Mouse (Mus musculus) kidney, embryonic 16.5 days (tissue): Measurements from ENCODE around the gene Plscr5. TPM values are rescaled to one million over a fixed set of nuclear protein-coding genes. Genes with fewer than 3 reads are reported as not detected.
"Not testable (repeated sequence)": the region's sequence is repeated elsewhere in the genome, so short reads cannot be mapped to it uniquely, and the experiment has no call there.

ENCODE experiments used
- ATAC-seq: fragments of 200-750 bp; cut with Nextera tagmentation; 2 replicates; pipeline ENCODE4 v1.8.0; 2017; ENCODE audit warnings: moderate TSS enrichment; ENCODE audit not compliant: low FRiP score, low TSS enrichment
- H3K27ac ChIP-seq: fragments of 300-500 bp; sonication (generic); 2 replicates; pipeline ENCODE4 v1.5.1; 2014; ENCODE audit warnings: low read length
- H3K27me3 ChIP-seq: fragments of 300-500 bp; sonication (generic); 2 replicates; pipeline ENCODE4 v1.6.1; 2014; ENCODE audit warnings: low read length, control low read depth, mixed read lengths; ENCODE audit not compliant: insufficient read depth
- H3K36me3 ChIP-seq: fragments of 300-500 bp; sonication (generic); 2 replicates; pipeline ENCODE4 v1.6.1; 2014; ENCODE audit warnings: low read length, control low read depth, mixed read lengths; ENCODE audit not compliant: insufficient read depth
- H3K4me1 ChIP-seq: fragments of 300-500 bp; sonication (generic); 2 replicates; pipeline ENCODE4 v1.6.1; 2014; ENCODE audit warnings: low read length, control low read depth, mixed read lengths; ENCODE audit not compliant: insufficient read depth
- H3K4me2 ChIP-seq: fragments of 300-500 bp; sonication (generic); replicated peaks from 2 replicates; pipeline ENCODE4 v1.6.1; 2014; ENCODE audit warnings: low read depth, low read length
- H3K4me3 ChIP-seq: fragments of 300-500 bp; sonication (generic); 2 replicates; pipeline ENCODE4 v1.5.1; 2014; ENCODE audit warnings: mild to moderate bottlenecking, low read length
- H3K9ac ChIP-seq: fragments of 300-500 bp; sonication (generic); replicated peaks from 2 replicates; pipeline ENCODE4 v1.6.1; 2014; ENCODE audit warnings: low read length
- H3K9me3 ChIP-seq: fragments of 300-500 bp; sonication (generic); 2 replicates; pipeline ENCODE4 v1.6.1; 2016; ENCODE audit warnings: low read length, control low read depth
- WGBS: fragments of 180-500 bp; shearing (Covaris S2); extraction: QIAGEN DNeasy Blood & Tissue Kit; methylation state at CpG from one replicate; pipeline ENCODE4 v1.1.7; 2014; 5-methylcytosine and 5-hydroxymethylcytosine counted together
- polyA plus RNA-seq: library from polyadenylated mRNA; unstranded; fragments of >200 nt; fragmentation: Nextera tagmentation; extraction: Ambion mirVana; gene quantifications from 2 replicates; pipeline ENCODE4 v1.2.1, GENCODE M21; 2015

The Plscr5 gene
- polyA plus RNA-seq = not detected in 2 replicates

DNA sequence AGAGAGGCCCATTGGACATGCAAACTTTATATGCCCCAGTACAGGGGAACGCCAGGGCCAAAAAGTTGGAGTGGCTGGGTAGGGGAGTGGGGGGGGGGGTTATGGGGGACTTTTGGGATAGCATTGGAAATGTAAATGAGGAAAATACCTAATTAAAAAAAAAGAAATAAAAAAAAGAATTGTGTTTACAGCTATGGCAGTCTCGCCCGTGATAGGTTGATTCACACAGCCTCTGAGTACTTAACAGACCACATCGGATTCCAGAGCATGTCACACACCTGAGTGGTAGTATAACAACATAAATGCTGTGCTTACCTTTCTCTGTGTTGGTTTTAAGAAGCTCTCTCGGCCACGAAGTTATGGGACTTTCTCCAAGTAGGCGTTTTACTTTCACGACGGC is at the start of gene Plscr5:
Gene Plscr5, plus strand, starts transcription at position 301 of the 400 bp plus-strand sequence.
- H3K4me3 ChIP-seq, H3K36me3 ChIP-seq, H3K9me3 ChIP-seq, H3K9ac ChIP-seq, ATAC-seq, H3K27me3 ChIP-seq, H3K27ac ChIP-seq, H3K4me2 ChIP-seq, H3K4me1 ChIP-seq: not testable (repeated sequence)
- 69% methylated on average over 9 of the region's 9 CpGs for WGBS

DNA sequence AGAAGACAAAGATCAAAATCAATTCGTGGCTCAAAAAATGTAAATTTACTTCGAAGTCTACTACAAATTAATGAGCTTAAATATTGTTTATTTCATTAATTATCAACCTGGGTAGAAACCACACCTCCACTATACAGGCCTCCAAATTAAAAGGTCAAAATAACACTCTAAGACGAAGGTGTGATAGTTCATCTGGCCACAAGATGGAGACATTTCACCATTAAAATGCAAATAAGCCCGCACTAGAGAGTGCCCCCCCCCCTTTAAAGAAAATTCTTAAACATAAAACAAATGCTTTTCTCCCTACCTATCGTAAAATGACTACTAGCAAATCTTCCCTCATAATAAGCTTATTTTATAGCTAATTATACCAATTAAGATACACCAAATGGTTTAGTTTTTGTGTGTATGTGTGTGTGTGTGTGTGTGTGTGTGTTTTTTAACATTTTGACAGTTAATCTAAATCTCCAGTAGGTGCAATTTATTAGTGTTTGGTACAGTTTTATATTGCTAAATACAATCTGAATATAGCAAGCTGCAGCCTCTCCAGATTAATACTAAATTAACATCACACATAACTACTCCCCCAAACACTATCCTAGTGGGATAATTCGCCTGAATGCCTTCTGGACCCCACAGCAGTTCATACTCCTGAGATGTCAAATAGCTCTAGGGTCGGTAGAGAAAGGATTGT is 45.0 kb upstream of the Plscr5 start:
- Histone ChIP-seq H3K27me3 (no peaks in the 10 kb centered on the region), H3K9me3 (no peaks in the 10 kb centered on the region), H3K4me1 (no peaks in the 10 kb centered on the region), H3K4me2 (no peak overlapping the region), H3K27ac (no peak overlapping the region), H3K9ac (no peak overlapping the region), H3K36me3 (no peaks in the 10 kb centered on the region), H3K4me3 (no peak overlapping the region)
- WGBS = 23% methylated on average over 7 of the region's 7 CpGs
- ATAC-seq = peak; percentile 75; the same call in 1 of the 2 replicates

DNA sequence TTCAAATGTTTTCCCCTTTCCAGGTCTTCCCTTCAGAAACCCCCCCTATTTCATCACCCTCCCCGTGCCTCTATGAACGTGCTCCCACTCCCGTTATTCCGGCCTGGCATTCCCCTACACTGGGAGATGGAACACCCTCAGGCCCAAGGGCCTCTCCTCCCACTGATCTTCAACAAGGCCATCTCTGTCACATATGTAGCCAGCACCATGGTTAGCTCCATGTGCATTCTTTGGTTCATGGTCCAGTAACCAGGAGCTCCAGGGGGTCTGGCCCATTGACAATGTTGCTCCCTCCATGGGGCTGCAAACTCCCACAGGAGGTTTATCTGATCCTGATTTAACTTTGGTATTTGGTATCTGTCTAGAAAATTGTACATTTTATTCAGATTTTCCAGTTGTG is 30.5 kb upstream of the Plscr5 start:
- Histone ChIP-seq H3K9me3 (no peaks in the 10 kb centered on the region), H3K4me1 (no peaks in the 10 kb centered on the region), H3K4me2 (no peak overlapping the region), H3K9ac (no peak overlapping the region), H3K27me3 (no peaks in the 10 kb centered on the region), H3K27ac (no peak overlapping the region), H3K36me3 (no peaks in the 10 kb centered on the region), H3K4me3 (no peak overlapping the region)
- peak; percentile 78; the same call in 1 of the 2 replicates for ATAC-seq
- 68% methylated on average over 4 of the region's 4 CpGs for WGBS

DNA sequence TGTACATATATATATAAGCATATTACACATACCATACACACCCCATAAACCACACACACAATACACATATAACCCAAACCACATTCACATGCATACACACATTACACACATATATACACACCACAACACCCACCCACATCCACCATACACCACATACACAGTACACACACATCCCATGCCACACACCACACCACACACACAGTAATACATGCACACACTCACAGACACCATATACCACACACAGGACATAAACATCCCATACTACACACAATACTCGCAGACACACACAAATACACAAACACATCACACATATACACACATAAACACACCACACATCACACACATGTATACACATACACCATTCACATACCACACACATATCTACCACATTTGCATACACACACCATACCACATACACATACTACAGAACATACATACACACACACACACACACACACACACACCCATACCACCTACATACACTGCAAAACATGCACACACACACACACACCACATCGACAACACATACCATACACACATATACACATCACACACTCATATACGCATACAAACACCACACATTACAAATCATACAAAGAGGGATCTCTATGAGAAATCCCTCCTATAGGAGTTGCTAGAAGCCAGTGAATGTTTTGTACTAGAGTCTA is 19.3 kb upstream of the Plscr5 start:
- H3K27me3 ChIP-seq = no peaks in the 10 kb centered on the region
- no peaks in the 10 kb centered on the region for H3K9me3 ChIP-seq
- H3K9ac ChIP-seq = no peak overlapping the region
- H3K4me3 ChIP-seq = no peak overlapping the region
- ATAC-seq = no peak
- no peaks in the 10 kb centered on the region for H3K36me3 ChIP-seq
- H3K27ac ChIP-seq = no peak overlapping the region
- H3K4me1 ChIP-seq = no peaks in the 10 kb centered on the region
- WGBS = 87% methylated on average over 3 of the region's 3 CpGs
- no peak overlapping the region for H3K4me2 ChIP-seq

DNA sequence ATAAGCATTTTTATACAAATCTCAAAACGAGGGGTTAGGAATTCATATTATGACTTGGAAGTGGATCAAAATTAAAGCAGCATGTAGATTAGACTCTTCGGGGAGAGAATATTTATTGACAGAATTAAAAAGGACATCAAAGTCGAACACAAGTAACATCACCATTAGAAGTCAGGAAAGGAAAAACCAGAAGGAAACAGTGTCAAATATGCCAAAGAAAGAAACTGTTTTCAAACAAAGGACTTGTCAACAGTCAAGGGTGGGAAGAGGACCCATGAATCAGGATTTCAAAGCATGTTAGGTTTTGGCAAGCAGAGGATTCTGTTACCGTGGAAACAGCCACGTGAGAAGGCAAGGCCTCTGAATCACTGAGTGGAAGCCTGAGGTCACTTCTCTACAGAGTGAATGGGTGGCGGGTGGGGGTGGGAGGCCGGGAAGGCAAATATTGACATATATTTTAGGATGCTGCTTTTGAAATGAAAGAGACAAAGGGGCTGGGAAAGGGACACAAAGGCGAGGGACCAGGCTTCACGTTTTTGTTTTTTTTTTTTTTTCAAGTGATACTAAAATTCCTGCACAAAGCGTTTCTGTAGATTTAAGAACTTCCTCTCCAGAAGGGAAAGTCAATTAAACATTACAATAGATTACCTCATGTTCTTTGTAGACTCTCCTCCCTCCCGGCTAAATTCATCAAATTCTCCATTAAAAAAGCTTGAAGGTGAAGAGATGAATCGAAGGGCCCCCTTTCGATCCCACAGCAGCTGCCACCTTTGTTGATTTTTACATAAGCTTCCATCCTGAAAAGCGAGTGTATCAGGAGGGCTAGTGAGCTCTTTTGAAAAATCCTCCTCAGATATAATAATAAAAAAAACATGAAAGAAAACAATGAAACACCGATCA is 18.3 kb upstream of the Plscr5 start:
- no peaks in the 10 kb centered on the region for H3K27me3 ChIP-seq
- no peak overlapping the region for H3K27ac ChIP-seq
- no peak overlapping the region for H3K4me2 ChIP-seq
- no peaks in the 10 kb centered on the region for H3K36me3 ChIP-seq
- no peak overlapping the region for H3K4me3 ChIP-seq
- H3K9ac ChIP-seq = no peak overlapping the region
- no peaks in the 10 kb centered on the region for H3K9me3 ChIP-seq
- H3K4me1 ChIP-seq = no peaks in the 10 kb centered on the region
- 54% methylated on average over 15 of the region's 15 CpGs for WGBS
- ATAC-seq = no peak

DNA sequence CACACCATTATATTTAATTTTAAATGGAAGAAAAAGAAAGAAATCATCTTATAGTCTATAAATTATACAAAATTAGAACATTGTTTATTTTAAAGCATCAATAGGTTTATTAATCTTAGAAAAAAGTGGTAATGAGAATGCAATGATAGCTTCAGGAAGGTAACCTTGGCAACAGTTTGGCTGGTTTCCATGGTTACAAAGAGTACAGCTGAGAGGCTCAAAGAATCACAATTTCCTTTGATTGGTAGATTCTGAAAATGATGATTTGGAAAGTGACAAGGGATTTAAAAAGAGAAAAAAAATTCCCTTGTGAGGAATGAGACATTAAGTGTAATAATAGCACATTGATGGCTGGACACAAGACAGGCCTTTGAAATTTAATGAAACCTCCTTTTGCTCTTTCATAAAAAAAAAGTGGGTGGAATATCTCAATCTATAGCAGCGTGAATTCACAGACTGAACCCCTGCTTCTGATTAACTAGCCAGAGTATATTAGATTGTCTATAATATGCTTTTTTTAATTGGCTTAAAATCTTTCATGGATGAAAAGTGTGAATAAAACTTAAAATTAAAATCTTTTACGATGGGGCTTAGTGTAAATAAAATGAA is 13.8 kb upstream of the Plscr5 start:
- Histone ChIP-seq H3K9ac (no peak overlapping the region), H3K27me3 (no peaks in the 10 kb centered on the region), H3K36me3 (no peaks in the 10 kb centered on the region), H3K4me3 (no peak overlapping the region), H3K4me2 (no peak overlapping the region), H3K9me3 (0 out of 2 replicates have a peak, but pooled peaks cover 6% of the 10 kb centered on the region), H3K27ac (no peak overlapping the region), H3K4me1 (no peaks in the 10 kb centered on the region)
- 92% methylated on average over 2 of the region's 2 CpGs for WGBS
- ATAC-seq = no peak

DNA sequence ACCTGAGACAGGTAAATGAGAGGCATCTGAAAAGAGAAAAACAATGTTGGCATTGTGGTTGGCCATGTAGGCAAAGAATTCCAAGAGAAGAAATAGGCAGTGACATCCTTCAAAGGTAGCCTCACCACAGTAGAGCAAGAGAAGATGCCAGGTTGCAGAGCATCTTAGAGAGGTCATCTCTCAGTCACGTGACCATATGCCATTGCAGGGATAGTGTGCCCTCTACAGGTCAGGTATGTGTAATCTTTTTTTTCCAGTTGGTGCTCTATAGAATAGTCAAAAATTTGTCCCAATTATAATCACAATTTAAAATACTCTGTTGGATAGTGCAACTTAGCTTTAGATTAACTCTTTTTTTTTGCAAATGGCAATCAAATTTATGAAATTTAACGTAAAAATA is 1.4 kb upstream of the Plscr5 start:
- no peak for ATAC-seq
- 91% methylated on average over 2 of the region's 2 CpGs for WGBS
- no peak overlapping the region for H3K4me3 ChIP-seq

DNA sequence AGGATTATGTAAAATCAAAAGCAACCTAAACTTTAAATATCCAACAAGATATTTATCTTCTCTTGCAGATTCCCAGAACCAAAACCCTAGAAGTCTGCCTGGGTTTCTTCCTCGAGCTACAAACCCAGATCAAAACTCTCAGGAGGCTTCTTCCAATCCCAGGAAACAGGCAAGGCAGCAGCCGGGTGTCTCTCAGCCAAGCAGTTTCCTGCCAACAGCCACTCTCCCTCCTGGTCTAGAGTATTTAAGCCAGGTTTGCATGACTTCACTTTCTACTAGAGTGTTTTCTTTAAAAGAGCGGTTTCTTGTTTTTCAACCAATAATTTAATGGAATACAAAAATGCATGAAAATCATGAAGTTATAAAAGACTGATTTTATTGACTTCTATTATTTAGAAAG is 5.7 kb downstream of the Plscr5 start:
- Histone ChIP-seq H3K27me3 (no peaks in the 10 kb centered on the region), H3K36me3 (no peaks in the 10 kb centered on the region), H3K27ac (no peak overlapping the region), H3K4me3 (no peak overlapping the region), H3K9me3 (no peaks in the 10 kb centered on the region), H3K4me2 (no peak overlapping the region), H3K4me1 (no peaks in the 10 kb centered on the region), H3K9ac (no peak overlapping the region)
- no peak for ATAC-seq
- 65% methylated on average over 3 of the region's 3 CpGs for WGBS

More for the DNA sequence above, 1.4 kb upstream of the Plscr5 start:
- H3K9ac ChIP-seq = no peak overlapping the region
- no peaks in the 10 kb centered on the region for H3K27me3 ChIP-seq
- no peaks in the 10 kb centered on the region for H3K9me3 ChIP-seq
- no peak overlapping the region for H3K27ac ChIP-seq
- no peaks in the 10 kb centered on the region for H3K36me3 ChIP-seq
- H3K4me1 ChIP-seq = no peaks in the 10 kb centered on the region
- no peak overlapping the region for H3K4me2 ChIP-seq

DNA sequence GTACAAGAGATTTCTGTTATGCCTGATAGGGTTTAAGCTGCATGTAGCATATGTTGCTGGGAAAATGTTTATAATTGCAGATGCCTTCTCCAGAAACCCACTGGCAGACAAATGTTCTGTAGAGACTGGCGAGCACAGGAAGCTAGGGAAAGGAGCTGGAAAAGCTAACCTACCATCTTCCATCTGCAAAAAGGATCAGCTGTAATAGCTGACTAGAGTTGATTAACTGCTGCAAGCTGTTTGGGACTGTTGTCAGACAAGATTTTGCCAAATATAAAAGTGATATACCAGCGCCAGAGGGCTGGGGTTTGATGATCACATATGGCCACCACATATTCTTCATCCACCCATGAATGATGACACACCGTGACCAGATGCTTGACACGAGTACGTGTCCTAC is 6.8 kb downstream of the Plscr5 start:
- no peak overlapping the region for H3K4me2 ChIP-seq
- WGBS = 80% methylated on average over 5 of the region's 5 CpGs
- H3K9me3 ChIP-seq = no peaks in the 10 kb centered on the region
- H3K36me3 ChIP-seq = no peaks in the 10 kb centered on the region
- H3K27me3 ChIP-seq = no peaks in the 10 kb centered on the region
- no peak for ATAC-seq
- no peak overlapping the region for H3K4me3 ChIP-seq
- H3K9ac ChIP-seq = no peak overlapping the region
- H3K4me1 ChIP-seq = no peaks in the 10 kb centered on the region
- no peak overlapping the region for H3K27ac ChIP-seq
